Mouse (Mus musculus) midbrain, embryonic 11.5 days (tissue): ENCODE data around the gene Stk11. TPM values are rescaled to one million over a fixed set of nuclear protein-coding genes. Genes with fewer than 3 reads are reported as not detected.
"Not testable (repeated sequence)": the region's sequence is repeated elsewhere in the genome, so short reads cannot be mapped to it uniquely, and the experiment has no call there.

Experiments
- ATAC-seq: fragments of 200-750 bp; cut with Nextera tagmentation; 2 replicates; pipeline ENCODE4 v1.8.0; 2017; ENCODE audit warnings: moderate TSS enrichment, moderate library complexity; ENCODE audit not compliant: low FRiP score
- DNase-seq: peaks from one replicate; pipeline ENCODE4 v3.0.0; 2015; ENCODE audit warnings: low spot score; ENCODE audit errors: missing footprints
- H3K27ac ChIP-seq: fragments of 300-500 bp; sonication (generic); 2 replicates; pipeline ENCODE4 v1.5.1; 2014; ENCODE audit warnings: low read depth, low read length
- H3K27me3 ChIP-seq: fragments of 300-500 bp; sonication (generic); 2 replicates; pipeline ENCODE4 v1.6.1; 2014; ENCODE audit warnings: mild to moderate bottlenecking, low read length, moderate library complexity, mixed read lengths; ENCODE audit not compliant: control insufficient read depth, insufficient read depth
- H3K36me3 ChIP-seq: fragments of 300-500 bp; sonication (generic); 2 replicates; pipeline ENCODE4 v1.6.1; 2014; ENCODE audit warnings: mild to moderate bottlenecking, low read length, moderate library complexity, mixed read lengths; ENCODE audit not compliant: control insufficient read depth, insufficient read depth
- H3K4me1 ChIP-seq: fragments of 300-500 bp; sonication (generic); 2 replicates; pipeline ENCODE4 v1.6.1; 2014; ENCODE audit warnings: low read length; ENCODE audit not compliant: control insufficient read depth, insufficient read depth
- H3K4me2 ChIP-seq: fragments of 300-500 bp; sonication (generic); 2 replicates; pipeline ENCODE4 v1.6.1; 2014; ENCODE audit warnings: mild to moderate bottlenecking, moderate library complexity
- H3K4me3 ChIP-seq: fragments of 300-500 bp; sonication (generic); 2 replicates; pipeline ENCODE4 v1.5.1; 2014; ENCODE audit warnings: low read depth, low read length
- H3K9ac ChIP-seq: fragments of 300-500 bp; sonication (generic); 2 replicates; pipeline ENCODE4 v1.6.1; 2014; ENCODE audit warnings: low read length
- H3K9me3 ChIP-seq: fragments of 300-500 bp; sonication (generic); 2 replicates; pipeline ENCODE4 v1.6.1; 2016; ENCODE audit warnings: low read length; ENCODE audit not compliant: control insufficient read depth
- WGBS: fragments of 180-500 bp; shearing (Covaris S2); extraction: QIAGEN DNeasy Blood & Tissue Kit; methylation state at CpG from one replicate; pipeline ENCODE4 v1.1.7; 2014; 5-methylcytosine and 5-hydroxymethylcytosine counted together
- polyA plus RNA-seq: library from polyadenylated mRNA; unstranded; fragments of >200 nt; fragmentation: Nextera tagmentation; extraction: Ambion mirVana; gene quantifications from 2 replicates; pipeline ENCODE4 v1.2.1, GENCODE M21; 2014

Stk11 gene
- polyA plus RNA-seq, 1 experiment from 2014 or later, result 23.1 TPM

DNA sequence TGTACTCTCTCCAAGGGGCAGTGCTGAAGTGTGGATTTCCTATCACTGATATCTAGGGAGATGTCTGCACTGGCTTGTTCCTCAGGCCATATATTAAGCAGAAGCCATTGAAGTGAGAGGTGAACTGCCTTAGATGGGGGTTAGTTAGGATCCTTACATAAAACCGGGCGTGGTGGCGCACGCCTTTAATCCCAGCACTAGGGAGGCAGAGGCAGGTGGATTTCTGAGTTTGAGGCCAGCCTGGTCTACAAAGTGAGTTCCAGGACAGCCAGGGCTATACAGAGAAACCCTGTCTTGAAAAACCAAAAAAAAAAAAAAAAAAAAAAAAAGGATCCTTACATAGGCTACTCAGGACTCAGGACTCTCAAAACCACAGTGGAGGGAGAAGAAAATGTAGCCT, 50.5 kb downstream of the Stk11 start:
- H3K9me3 ChIP-seq, H3K4me2 ChIP-seq, ATAC-seq, H3K4me3 ChIP-seq, H3K27me3 ChIP-seq, DNase-seq: not testable (repeated sequence)
- Histone ChIP-seq H3K36me3 (peaks cover 13% of the 10 kb centered on the region), H3K9ac (peak overlapping the region; percentile 50), H3K4me1 (peaks cover 45% of the 10 kb centered on the region), H3K27ac (peak overlapping the region; percentile 50)
- WGBS, result 84% methylated on average over 4 of the region's 4 CpGs

DNA sequence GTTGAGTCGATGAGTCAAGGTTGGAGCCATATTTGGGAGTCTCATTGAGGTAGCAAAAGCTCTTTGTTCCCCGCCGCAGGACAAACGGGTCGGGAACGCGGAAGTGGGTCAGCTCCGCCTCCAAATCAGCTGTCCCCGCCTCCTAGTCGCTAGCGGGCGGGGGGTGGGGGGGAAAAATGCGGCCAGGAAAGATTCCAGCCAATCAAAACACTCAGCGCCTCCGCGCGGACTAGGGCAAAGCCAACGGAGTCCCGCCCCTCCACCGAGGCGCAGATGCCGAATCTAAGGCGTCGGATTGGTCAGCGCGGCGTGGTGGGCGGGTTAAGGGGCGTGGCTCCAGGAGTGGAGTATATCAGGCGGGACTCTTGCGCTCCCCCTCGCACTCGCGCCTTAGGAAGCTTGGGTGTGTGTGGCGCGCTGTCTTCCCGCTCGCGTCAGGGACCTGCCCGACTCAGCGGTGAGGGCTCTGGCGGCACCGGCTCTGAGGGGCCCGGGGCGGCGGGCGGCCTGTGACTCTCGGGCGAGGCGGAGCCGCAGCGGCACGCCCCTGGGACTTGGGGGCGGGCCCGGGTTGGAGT, 51.9 kb downstream of the Stk11 start:
- H3K4me3 ChIP-seq, result peak overlapping the region; percentile 95
- H3K27ac ChIP-seq, result peak overlapping the region; percentile 98
- peak; percentile 92 for ATAC-seq
- peaks cover 4% of the 10 kb centered on the region; the same call in 1 of the 2 replicates for H3K27me3 ChIP-seq
- no peaks in the 10 kb centered on the region for H3K9me3 ChIP-seq
- H3K4me2 ChIP-seq, result peak overlapping the region; percentile 93
- H3K36me3 ChIP-seq, result peaks cover 22% of the 10 kb centered on the region
- peaks cover 43% of the 10 kb centered on the region for H3K4me1 ChIP-seq
- peak; percentile 100 for DNase-seq
- WGBS, result under 1% methylated on average over 52 of the region's 55 CpGs
- H3K9ac ChIP-seq, result peak overlapping the region; percentile 99

DNA sequence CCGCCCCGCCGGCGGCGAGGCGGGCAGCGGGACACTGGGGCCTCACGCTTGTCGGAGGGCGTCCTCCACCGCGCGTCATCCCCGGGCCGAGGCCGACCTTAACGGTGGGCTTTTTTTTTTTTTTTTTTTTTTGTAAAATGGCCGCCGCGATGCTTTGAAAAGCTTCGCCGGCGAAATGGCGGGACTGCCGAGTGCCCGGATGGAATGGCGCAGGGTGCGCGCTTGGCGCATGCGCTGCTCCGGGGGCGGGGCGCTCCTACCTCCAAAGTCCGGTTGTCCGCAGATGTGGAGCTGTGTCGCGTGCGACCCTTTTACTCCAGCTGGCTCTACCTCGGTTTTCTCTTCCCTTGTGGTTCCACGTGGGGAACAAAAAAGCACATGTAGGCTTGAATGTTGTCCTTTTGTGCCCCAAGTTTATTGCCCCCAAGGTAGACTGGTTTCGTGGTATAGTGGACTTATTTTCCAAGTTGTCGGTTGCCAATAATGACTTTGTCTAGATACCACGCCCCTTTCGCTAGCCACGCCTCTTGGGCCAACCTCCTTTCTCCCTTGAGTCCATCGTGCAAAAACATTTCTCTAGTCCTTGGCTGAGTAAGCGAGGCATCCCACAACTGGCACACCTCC, 52.5 kb downstream of the Stk11 start:
- peaks cover 4% of the 10 kb centered on the region; the same call in 1 of the 2 replicates for H3K27me3 ChIP-seq
- peaks cover 45% of the 10 kb centered on the region for H3K4me1 ChIP-seq
- peak overlapping the region; percentile 93 for H3K4me2 ChIP-seq
- peak overlapping the region; percentile 99 for H3K9ac ChIP-seq
- H3K27ac ChIP-seq, result peak overlapping the region; percentile 98
- ATAC-seq (peak; percentile 54), DNase-seq (peak; percentile 99)
- H3K36me3 ChIP-seq, result peaks cover 22% of the 10 kb centered on the region
- H3K4me3 ChIP-seq, result peak overlapping the region; percentile 95
- under 1% methylated on average over 46 of the region's 48 CpGs for WGBS
- no peaks in the 10 kb centered on the region for H3K9me3 ChIP-seq

DNA sequence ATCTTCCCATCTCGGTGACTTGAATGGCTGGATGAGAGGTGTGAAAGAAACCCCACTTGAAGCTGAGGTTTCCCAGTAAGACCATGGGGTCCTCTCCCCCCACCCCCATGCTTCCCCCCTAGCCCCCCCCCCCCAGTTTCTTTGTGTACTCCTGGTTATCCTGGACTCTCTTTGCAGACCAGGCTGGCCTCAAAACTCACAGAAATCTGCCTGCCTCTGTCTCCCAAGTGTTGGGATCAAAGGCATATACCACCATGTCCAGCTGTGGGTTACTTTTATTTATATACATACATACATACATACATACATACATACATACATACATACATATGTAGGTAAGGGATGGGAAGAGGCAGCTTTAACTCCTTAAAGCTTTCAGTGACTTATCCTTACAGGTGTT, 53.5 kb downstream of the Stk11 start:
- peaks cover under 1% of the 10 kb centered on the region; the same call in 1 of the 2 replicates for H3K27me3 ChIP-seq
- H3K9ac ChIP-seq, result peak overlapping the region; percentile 99
- H3K4me3 ChIP-seq, result peak overlapping the region; percentile 95
- H3K27ac ChIP-seq, result no peak overlapping the region
- peaks cover 22% of the 10 kb centered on the region for H3K36me3 ChIP-seq
- H3K4me2 ChIP-seq, result peak overlapping the region; percentile 93
- WGBS, result 71% methylated on average over 1 of the region's 1 CpGs
- ATAC-seq (no peak), DNase-seq (no peak)
- no peaks in the 10 kb centered on the region for H3K9me3 ChIP-seq
- H3K4me1 ChIP-seq, result peaks cover 48% of the 10 kb centered on the region

DNA sequence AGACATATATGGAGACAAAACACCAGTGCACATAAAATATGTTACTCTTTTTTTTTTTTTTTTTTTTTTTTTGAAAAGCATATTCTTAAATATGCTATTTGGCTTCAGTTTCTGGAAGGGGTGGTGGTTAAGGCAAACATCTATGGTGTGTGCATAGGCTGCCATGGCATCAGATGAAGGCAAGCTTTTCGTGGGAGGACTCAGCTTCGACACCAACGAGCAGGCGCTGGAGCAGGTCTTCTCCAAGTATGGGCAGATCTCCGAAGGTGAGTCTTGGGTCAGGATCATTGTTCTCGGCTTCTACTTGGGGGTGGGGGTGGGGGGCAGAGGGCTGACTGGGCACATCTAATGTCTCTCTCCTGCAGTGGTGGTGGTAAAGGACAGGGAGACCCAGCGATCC, 54.0 kb downstream of the Stk11 start:
- no peak for DNase-seq
- Histone ChIP-seq H3K9me3 (no peaks in the 10 kb centered on the region), H3K4me3 (no peak overlapping the region), H3K36me3 (peaks cover 22% of the 10 kb centered on the region), H3K27ac (no peak overlapping the region), H3K9ac (no peak overlapping the region), H3K27me3 (no peaks in the 10 kb centered on the region), H3K4me2 (no peak overlapping the region), H3K4me1 (peaks cover 43% of the 10 kb centered on the region)
- whole genome bisulfite sequencing, result 93% methylated on average over 7 of the region's 7 CpGs
- no peak for ATAC-seq

DNA sequence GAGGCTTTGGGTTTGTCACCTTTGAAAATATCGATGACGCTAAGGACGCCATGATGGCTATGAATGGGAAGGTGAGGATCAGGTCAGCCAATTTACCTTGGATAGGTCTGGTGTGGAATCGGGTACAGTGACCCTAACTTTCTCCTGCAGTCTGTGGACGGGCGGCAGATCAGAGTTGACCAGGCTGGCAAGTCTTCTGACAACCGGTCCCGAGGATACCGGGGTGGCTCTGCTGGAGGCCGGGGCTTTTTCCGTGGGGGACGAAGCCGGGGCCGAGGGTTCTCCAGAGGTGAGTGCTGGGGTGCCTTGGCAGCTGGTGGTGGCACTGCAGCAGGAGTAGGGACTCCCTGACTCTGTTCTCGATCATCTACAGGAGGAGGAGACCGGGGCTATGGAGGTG, 54.4 kb downstream of the Stk11 start:
- ATAC-seq, result no peak
- no peak overlapping the region for H3K9ac ChIP-seq
- H3K4me2 ChIP-seq, result no peak overlapping the region

DNA sequence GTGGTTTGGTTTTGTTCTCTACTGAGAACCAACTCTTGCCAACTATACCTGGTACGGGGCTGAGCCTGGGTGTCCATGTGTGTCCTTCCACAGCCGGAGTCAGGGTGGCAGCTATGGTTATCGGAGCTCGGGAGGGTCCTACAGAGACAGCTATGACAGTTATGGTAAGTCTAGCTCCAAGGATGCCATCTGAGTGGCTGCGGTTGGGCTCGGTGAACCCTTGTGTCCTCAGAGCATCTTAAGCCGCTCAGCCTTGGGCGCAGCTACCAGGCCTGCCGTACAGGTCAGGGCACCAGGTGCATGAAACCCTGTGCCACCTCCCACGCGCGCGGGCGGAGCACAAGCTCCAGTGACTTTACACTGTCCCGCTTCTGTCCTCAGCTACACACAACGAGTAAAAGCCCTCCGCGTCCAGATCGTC, 55.0 kb downstream of the Stk11 start:
- 97% methylated on average over 19 of the region's 19 CpGs for WGBS
- H3K4me2 ChIP-seq, result no peak overlapping the region
- H3K4me3 ChIP-seq, result no peak overlapping the region
- peaks cover 22% of the 10 kb centered on the region for H3K36me3 ChIP-seq
- peaks cover 38% of the 10 kb centered on the region for H3K4me1 ChIP-seq
- H3K9ac ChIP-seq, result no peak overlapping the region
- H3K9me3 ChIP-seq, result no peaks in the 10 kb centered on the region
- H3K27ac ChIP-seq, result no peak overlapping the region
- no peaks in the 10 kb centered on the region for H3K27me3 ChIP-seq
- no peak for DNase-seq
- no peak for ATAC-seq

More for the DNA sequence above, 54.4 kb downstream of the Stk11 start:
- H3K9me3 ChIP-seq, result no peaks in the 10 kb centered on the region
- no peaks in the 10 kb centered on the region for H3K27me3 ChIP-seq
- H3K36me3 ChIP-seq, result peaks cover 22% of the 10 kb centered on the region
- H3K4me3 ChIP-seq, result no peak overlapping the region
- H3K27ac ChIP-seq, result no peak overlapping the region
- H3K4me1 ChIP-seq, result peaks cover 41% of the 10 kb centered on the region
- no peak for DNase-seq
- WGBS, result 97% methylated on average over 16 of the region's 16 CpGs

DNA sequence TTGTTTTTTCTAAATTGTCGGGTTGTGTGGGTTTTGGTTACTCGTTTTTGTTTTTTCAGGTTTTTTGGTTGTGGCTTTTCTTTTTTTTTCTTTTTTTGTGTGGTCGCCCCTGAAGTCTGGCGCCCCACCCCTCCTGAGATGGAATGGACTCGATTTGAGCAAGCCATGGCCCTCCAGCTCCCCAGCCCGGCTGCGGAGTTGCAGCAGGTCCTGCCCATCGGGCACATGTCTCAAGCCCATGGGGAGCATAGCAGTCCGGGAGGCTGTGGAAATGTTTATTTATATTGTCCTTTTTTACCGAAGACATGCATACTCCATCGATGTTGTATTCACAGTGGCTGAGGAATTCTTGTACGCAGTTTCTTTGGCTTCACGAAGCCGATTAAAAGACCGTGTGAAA, 55.6 kb downstream of the Stk11 start:
- Histone ChIP-seq H3K9me3 (no peaks in the 10 kb centered on the region), H3K27ac (no peak overlapping the region), H3K27me3 (no peaks in the 10 kb centered on the region), H3K4me3 (no peak overlapping the region), H3K9ac (no peak overlapping the region), H3K4me1 (peaks cover 40% of the 10 kb centered on the region), H3K4me2 (no peak overlapping the region), H3K36me3 (peaks cover 22% of the 10 kb centered on the region)
- DNase-seq (no peak), ATAC-seq (no peak)
- WGBS, result 88% methylated on average over 15 of the region's 15 CpGs

DNA sequence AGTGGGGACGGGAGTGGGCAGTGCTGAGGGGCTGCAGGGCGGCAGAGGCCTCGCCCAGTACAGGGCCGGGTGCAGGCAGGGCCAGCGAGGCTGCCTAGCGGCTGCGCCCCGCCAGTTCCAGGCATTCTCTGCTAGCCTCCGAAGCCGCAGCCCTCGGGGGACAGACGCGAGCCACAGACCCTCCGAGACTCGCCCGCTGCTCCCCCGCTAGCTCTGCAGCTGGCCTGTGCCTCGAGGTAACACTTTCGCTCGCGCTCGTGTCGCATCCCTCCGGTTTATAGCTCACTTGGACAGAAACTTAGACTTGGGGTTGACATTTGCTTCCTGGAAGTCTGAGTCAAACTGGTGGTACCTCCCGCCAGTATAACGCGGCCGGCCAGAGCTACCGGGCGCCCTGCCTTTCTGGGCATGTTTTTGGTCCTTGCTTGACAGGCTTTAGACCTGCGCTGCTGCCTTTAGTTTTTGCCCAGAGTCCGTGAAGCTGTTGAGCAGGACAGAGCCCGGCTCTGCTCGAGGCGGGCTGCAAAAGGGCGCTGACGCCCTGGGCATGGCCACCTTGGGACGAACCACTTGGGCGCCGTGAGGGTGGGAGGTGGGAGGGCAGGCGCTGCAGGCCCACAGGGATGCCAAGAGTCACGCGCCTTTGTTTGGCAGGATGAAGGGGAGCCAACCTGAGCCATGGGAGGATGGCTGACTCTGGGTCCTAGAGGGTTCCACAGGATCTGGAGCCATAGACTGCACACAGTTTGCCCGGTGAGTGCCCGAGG, 56.3 kb downstream of the Stk11 start:
- Histone ChIP-seq H3K9ac (peak overlapping the region; percentile 44; the same call in 1 of the 2 replicates), H3K36me3 (peaks cover 22% of the 10 kb centered on the region), H3K4me3 (no peak overlapping the region), H3K27me3 (no peaks in the 10 kb centered on the region), H3K9me3 (no peaks in the 10 kb centered on the region), H3K27ac (peak overlapping the region; percentile 55), H3K4me1 (peaks cover 34% of the 10 kb centered on the region), H3K4me2 (peak overlapping the region; percentile 65)
- ATAC-seq, result no peak
- DNase-seq, result no peak
- WGBS, result 85% methylated on average over 45 of the region's 45 CpGs
